ENCODE assay signal across 28 mouse cellular contexts in the genomic region with DNA sequence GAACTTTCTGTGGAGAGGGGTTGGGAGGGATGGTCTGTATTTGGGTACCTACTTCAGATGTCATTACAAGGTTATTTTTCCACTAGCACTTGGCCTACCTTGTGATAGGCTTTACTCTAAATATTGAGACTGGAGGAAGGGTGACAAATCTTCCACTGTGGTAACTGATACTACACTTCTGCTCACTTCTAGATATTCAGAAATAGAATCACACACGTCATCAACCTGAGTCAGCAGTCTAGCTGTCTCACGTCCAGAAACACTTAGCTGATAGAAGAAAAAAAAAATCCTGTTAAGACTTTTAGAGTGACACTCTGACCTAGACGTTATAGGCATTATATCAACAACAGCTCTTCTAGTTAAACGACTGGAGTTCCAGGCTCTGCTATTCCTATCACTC. TPM values are rescaled to one million over a fixed set of nuclear protein-coding genes. Genes with fewer than 3 reads are reported as not detected.
DNase-seq lines count a peak whose midpoint lies in the region; ATAC-seq and TF ChIP-seq lines count a peak whose summit lies in the region.
"Had no signal": no experiment of that assay in that cellular context is flagged by ENCODE, and none has a peak within 500 bp of the region (broad histone marks: within the 10 kb centered on the region; RNA-seq: fewer than 3 reads in every experiment).

No protein-coding gene starts in this region.

- no peak overlapping the region for H3K4me3 ChIP-seq in heart, embryonic 13.5 days
- no peak overlapping the region for H3K4me3 ChIP-seq in heart, embryonic 10.5 days
- H3K4me3 ChIP-seq in heart, postnatal 0 days (ENCODE audit: low read depth, low read length) = no peak overlapping the region
- no peak overlapping the region for H3K4me3 ChIP-seq in hindbrain, embryonic 11.5 days (ENCODE audit: low read depth, low read length)
- no peak overlapping the region for H3K4me3 ChIP-seq in intestine, postnatal 0 days (ENCODE audit: low read depth, low read length)
- H3K4me3 ChIP-seq: embryonic facial prominence, embryonic 10.5 days; embryonic facial prominence, embryonic 15.5 days; forebrain, embryonic 12.5 days; hindbrain, embryonic 13.5 days had no signal

- H3K9ac ChIP-seq in heart, embryonic 13.5 days = no peak overlapping the region
- H3K9ac ChIP-seq in heart, postnatal 0 days (replicated peaks; ENCODE audit: low read depth, low read length) = no peak overlapping the region
- H3K9ac ChIP-seq in hindbrain, embryonic 11.5 days (ENCODE audit: low read depth, low read length) = no peak overlapping the region
- no peak overlapping the region for H3K9ac ChIP-seq in intestine, postnatal 0 days (ENCODE audit: low read depth, low read length)
- H3K9ac ChIP-seq: embryonic facial prominence, embryonic 15.5 days; forebrain, embryonic 12.5 days; hindbrain, embryonic 13.5 days; liver, embryonic 14.5 days had no signal

- no peaks in the 10 kb centered on the region for H3K9me3 ChIP-seq in heart, embryonic 13.5 days
- H3K9me3 ChIP-seq in heart, embryonic 10.5 days = no peaks in the 10 kb centered on the region
- H3K9me3 ChIP-seq in heart, postnatal 0 days (replicated peaks; ENCODE audit: control insufficient read depth, low read length) = no peaks in the 10 kb centered on the region
- no peaks in the 10 kb centered on the region for H3K9me3 ChIP-seq in hindbrain, embryonic 11.5 days (ENCODE audit: control insufficient read depth, low read length)
- no peaks in the 10 kb centered on the region for H3K9me3 ChIP-seq in intestine, postnatal 0 days (ENCODE audit: control insufficient read depth)
- H3K9me3 ChIP-seq: embryonic facial prominence, embryonic 10.5 days; embryonic facial prominence, embryonic 15.5 days; forebrain, embryonic 12.5 days; hindbrain, embryonic 13.5 days had no signal

- no peaks in the 10 kb centered on the region for H3K27me3 ChIP-seq in heart, embryonic 13.5 days (replicated peaks)
- no peaks in the 10 kb centered on the region for H3K27me3 ChIP-seq in heart, embryonic 10.5 days (ENCODE audit: insufficient read depth, poor library complexity, severe bottlenecking)
- H3K27me3 ChIP-seq in heart, postnatal 0 days (ENCODE audit: control insufficient read depth, insufficient read depth, low read length) = no peaks in the 10 kb centered on the region
- H3K27me3 ChIP-seq in hindbrain, embryonic 11.5 days (ENCODE audit: control insufficient read depth, insufficient read depth, low read length) = no peaks in the 10 kb centered on the region
- no peaks in the 10 kb centered on the region for H3K27me3 ChIP-seq in intestine, postnatal 0 days (replicated peaks; ENCODE audit: control insufficient read depth, insufficient read depth, low read length)
- H3K27me3 ChIP-seq: embryonic facial prominence, embryonic 15.5 days; forebrain, embryonic 12.5 days; hindbrain, embryonic 13.5 days had no signal

- H3K36me3 ChIP-seq in heart, embryonic 13.5 days = no peaks in the 10 kb centered on the region
- no peaks in the 10 kb centered on the region for H3K36me3 ChIP-seq in heart, embryonic 10.5 days
- no peaks in the 10 kb centered on the region for H3K36me3 ChIP-seq in heart, postnatal 0 days (replicated peaks; ENCODE audit: control insufficient read depth, insufficient read depth, low read length)
- H3K36me3 ChIP-seq in hindbrain, embryonic 11.5 days (ENCODE audit: control insufficient read depth, insufficient read depth, low read length) = no peaks in the 10 kb centered on the region
- no peaks in the 10 kb centered on the region for H3K36me3 ChIP-seq in intestine, postnatal 0 days (ENCODE audit: control insufficient read depth, insufficient read depth)
- H3K36me3 ChIP-seq: embryonic facial prominence, embryonic 10.5 days; embryonic facial prominence, embryonic 15.5 days; forebrain, embryonic 12.5 days; hindbrain, embryonic 13.5 days had no signal

- ATAC-seq in heart, embryonic 13.5 days (ENCODE audit: extremely low read depth, insufficient number of reproducible peaks, low FRiP score, low TSS enrichment) = no peak
- ATAC-seq in heart, postnatal 0 days (ENCODE audit: insufficient read depth, low read depth) = peak; percentile 44; the same call in 1 of the 2 replicates
- ATAC-seq in hindbrain, embryonic 11.5 days (ENCODE audit: low FRiP score) = no peak
- no peak for ATAC-seq in intestine, postnatal 0 days
- ATAC-seq: CD4-positive, CD25-positive, alpha-beta regulatory T cell, adult 4 months; intestine, embryonic 16.5 days; midbrain, embryonic 16.5 days had no signal

- intact Hi-C loops in heart, postnatal 36 days (cut with DNase I) = no loop called here

- TF ChIP-seq EP300 in heart, postnatal 0 days (IDR thresholded peaks at IDR 0.05; ENCODE audit: low read depth) = no peak

- peak overlapping the region; percentile 36 for H3K27ac ChIP-seq in heart, embryonic 13.5 days (replicated peaks)
- H3K27ac ChIP-seq in heart, embryonic 10.5 days = no peak overlapping the region
- no peak overlapping the region for H3K27ac ChIP-seq in heart, postnatal 0 days (ENCODE audit: low read depth)
- no peak overlapping the region for H3K27ac ChIP-seq in hindbrain, embryonic 11.5 days (ENCODE audit: low read depth, low read length)
- no peak overlapping the region for H3K27ac ChIP-seq in intestine, postnatal 0 days (ENCODE audit: low read depth, low read length)
- H3K27ac ChIP-seq: embryonic facial prominence, embryonic 10.5 days; embryonic facial prominence, embryonic 15.5 days; forebrain, embryonic 12.5 days; hindbrain, embryonic 13.5 days; liver, embryonic 14.5 days had no signal

- H3K4me2 ChIP-seq in heart, embryonic 13.5 days = no peak overlapping the region
- H3K4me2 ChIP-seq in heart, postnatal 0 days (ENCODE audit: low read depth, low read length) = no peak overlapping the region
- H3K4me2 ChIP-seq in hindbrain, embryonic 11.5 days (replicated peaks; ENCODE audit: low read depth, low read length) = no peak overlapping the region
- H3K4me2 ChIP-seq in intestine, postnatal 0 days (replicated peaks; ENCODE audit: low read depth) = no peak overlapping the region
- H3K4me2 ChIP-seq: embryonic facial prominence, embryonic 15.5 days; forebrain, embryonic 12.5 days; hindbrain, embryonic 13.5 days; midbrain, embryonic 11.5 days had no signal

- no peak for TF ChIP-seq CTCF in heart, postnatal 0 days (IDR thresholded peaks at IDR 0.05; ENCODE audit: low read depth)
- TF ChIP-seq CTCF in intestine, postnatal 0 days (IDR thresholded peaks at IDR 0.05; ENCODE audit: low read depth) = no peak

- H3K4me1 ChIP-seq in heart, embryonic 13.5 days = peaks cover 24% of the 10 kb centered on the region
- peaks cover 4% of the 10 kb centered on the region; the same call in 1 of the 2 replicates for H3K4me1 ChIP-seq in heart, embryonic 10.5 days
- H3K4me1 ChIP-seq in heart, postnatal 0 days (ENCODE audit: control insufficient read depth, insufficient read depth) = no peaks in the 10 kb centered on the region
- H3K4me1 ChIP-seq in hindbrain, embryonic 11.5 days (replicated peaks; ENCODE audit: control insufficient read depth, insufficient read depth, low read length) = no peaks in the 10 kb centered on the region
- H3K4me1 ChIP-seq in intestine, postnatal 0 days (replicated peaks; ENCODE audit: control insufficient read depth, insufficient read depth, low read length) = no peaks in the 10 kb centered on the region
- H3K4me1 ChIP-seq: embryonic facial prominence, embryonic 10.5 days; embryonic facial prominence, embryonic 15.5 days; forebrain, embryonic 12.5 days; hindbrain, embryonic 13.5 days had no signal

- DNase-seq in heart, adult 11 months = peak; percentile 72
- no peak for DNase-seq in heart, postnatal 36 days
- DNase-seq in heart, embryonic 10.5 days (ENCODE audit: low spot score) = no peak
- DNase-seq in heart, postnatal 0 days (ENCODE audit: low spot score) = peak; percentile 10
- no peak for DNase-seq in hindbrain, embryonic 11.5 days (ENCODE audit: low spot score)
- DNase-seq: adrenal gland, adult 8-10 months; cerebellum, adult 8-10 months; cerebellum, postnatal 25 days; kidney, adult 9 months; kidney, postnatal 10 days; layer of hippocampus, postnatal 36 days; left cerebral cortex, postnatal 4 days; lung, adult 2 months; lung, postnatal 10 days; right cerebral cortex, postnatal 25 days; spleen, adult 18-20 months; thymus, postnatal 14 days had no signal

- 16% methylated on average over 4 of the region's 4 CpGs for WGBS in heart, embryonic 13.5 days
- WGBS in heart, embryonic 10.5 days = 25% methylated on average over 4 of the region's 4 CpGs
- 17% methylated on average over 4 of the region's 4 CpGs for WGBS in heart, postnatal 0 days
- WGBS in hindbrain, embryonic 11.5 days = 83% methylated on average over 4 of the region's 4 CpGs
- WGBS in intestine, postnatal 0 days = 40% methylated on average over 4 of the region's 4 CpGs

RNA-seq across cellular contexts. Expression of gene Gpr65, which starts 23.8 kb away (rescaled TPM):
- 1 to 10 TPM in 1 of 2 experiments, under 1 TPM in 1; 0.75 to 1.2 TPM for total RNA-seq in heart, postnatal 36 days (2021)
- polyA plus RNA-seq in heart, embryonic 13.5 days (2015; fragmentation: Nextera tagmentation; extraction: Ambion mirVana) = 0.82 and 0.91 TPM in 2 replicates
- 0.11 and 0.34 TPM in 2 replicates for polyA plus RNA-seq in heart, embryonic 10.5 days (2016; fragmentation: Nextera tagmentation; extraction: Ambion mirVana)
- total RNA-seq in heart, postnatal 0 days (2014; rRNA removed; ENCODE audit: low replicate concordance) = 0.15 and 1.1 TPM in 2 replicates
- 0.85 and 0.92 TPM in 2 replicates for polyA plus RNA-seq in heart, postnatal 0 days (2015; fragmentation: Nextera tagmentation; extraction: Ambion mirVana)
- 0.60 and 1.5 TPM in 2 replicates for polyA plus RNA-seq in hindbrain, embryonic 11.5 days (2014; fragmentation: Nextera tagmentation; extraction: Ambion mirVana)
- 1.8 and 2.1 TPM in 2 replicates for polyA plus RNA-seq in intestine, postnatal 0 days (2015; fragmentation: Nextera tagmentation; extraction: Ambion mirVana)
- total RNA-seq: layer of hippocampus, postnatal 36 days had no signal

RNA-seq across cellular contexts. Expression of gene Galc, which starts 33.0 kb away (rescaled TPM):
- 1 to 10 TPM; 7.3 to 8.5 TPM for total RNA-seq in heart, postnatal 36 days (2021)
- 6.0 and 6.2 TPM in 2 replicates for polyA plus RNA-seq in heart, embryonic 13.5 days (2015; fragmentation: Nextera tagmentation; extraction: Ambion mirVana)
- 9.7 and 11.2 TPM in 2 replicates for polyA plus RNA-seq in heart, embryonic 10.5 days (2016; fragmentation: Nextera tagmentation; extraction: Ambion mirVana)
- total RNA-seq in heart, postnatal 0 days (2014; rRNA removed; ENCODE audit: low replicate concordance) = 10.5 and 10.9 TPM in 2 replicates
- polyA plus RNA-seq in heart, postnatal 0 days (2015; fragmentation: Nextera tagmentation; extraction: Ambion mirVana) = 4.2 and 4.3 TPM in 2 replicates
- 12.2 and 14.8 TPM in 2 replicates for polyA plus RNA-seq in hindbrain, embryonic 11.5 days (2014; fragmentation: Nextera tagmentation; extraction: Ambion mirVana)
- polyA plus RNA-seq in intestine, postnatal 0 days (2015; fragmentation: Nextera tagmentation; extraction: Ambion mirVana) = 13.1 and 15.1 TPM in 2 replicates

Comparison
In these comparisons a context has a peak if more than half of its experiments do, and no peak if none do; other contexts are left out.
1. DNase-seq: peak in heart, adult 11 months (single experiment) and heart, postnatal 0 days (single experiment); none in heart, postnatal 36 days (0 of 2), heart, embryonic 10.5 days (single experiment) and hindbrain, embryonic 11.5 days (single experiment).